Mouse (Mus musculus): ENCODE results near the gene Gm5771.
"Not testable (repeated sequence)": the region's sequence is repeated elsewhere in the genome, so short reads cannot be mapped to it uniquely, and the experiment has no call there.

Gene Gm5771

DNA sequence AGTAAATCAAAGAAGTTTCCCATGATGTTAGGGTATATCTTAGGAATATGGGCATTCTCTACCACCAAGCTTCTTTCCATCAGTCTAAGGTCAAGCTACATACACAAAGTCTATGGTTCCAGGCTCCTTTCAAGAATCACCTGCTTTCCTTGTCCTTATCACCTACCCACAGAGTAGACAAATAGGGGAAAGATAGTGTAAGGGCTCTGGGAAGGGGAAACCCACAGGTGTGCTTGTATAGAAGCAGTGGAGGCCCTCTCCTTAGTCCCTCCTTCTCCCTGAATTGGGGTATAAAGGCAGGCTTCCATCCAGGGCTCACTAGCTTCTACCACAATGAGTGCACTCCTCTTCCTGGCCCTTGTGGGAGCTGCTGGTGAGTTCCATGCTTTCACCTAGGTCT is at the start of gene Gm5771:
Gm5771 (plus strand) TSS at position 301 of the 400 bp plus-strand sequence.
- in situ Hi-C loops (cut with MboI; ENCODE audit: unreplicated experiment in 2 of 2), result not testable (repeated sequence)

DNA sequence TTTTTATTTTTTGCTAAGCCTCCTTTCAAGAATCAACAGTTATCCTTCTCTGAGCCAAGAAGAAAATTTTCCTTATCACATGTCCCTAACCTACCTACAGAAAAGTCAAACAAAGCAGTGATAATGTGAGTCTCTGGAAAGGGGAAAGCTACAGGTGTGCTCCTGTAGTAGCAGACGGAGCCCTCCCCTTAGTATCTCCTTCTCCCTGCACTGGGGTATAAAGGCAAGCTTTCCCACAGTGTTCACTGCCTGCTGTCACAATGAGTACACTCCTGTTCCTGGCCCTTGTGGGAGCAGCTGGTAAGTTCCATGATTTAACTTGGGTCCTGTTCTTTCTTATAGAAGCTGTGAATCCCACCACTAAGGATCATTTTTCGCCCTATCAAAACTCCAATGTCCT is 38.2 kb upstream of the Gm5771 start, which contains the start of gene Try10:
Try10 (plus strand) TSS at position 174 of the 400 bp plus-strand sequence.
- in situ Hi-C loops (cut with MboI; ENCODE audit: unreplicated experiment in 2 of 2), result no loop called here

GRCm38 (mm10) chr6:41373772-41374171 is 18.4 kb upstream of the Gm5771 start:
- in situ Hi-C loops (cut with MboI; ENCODE audit: unreplicated experiment in 2 of 2), result not testable (repeated sequence)

DNA sequence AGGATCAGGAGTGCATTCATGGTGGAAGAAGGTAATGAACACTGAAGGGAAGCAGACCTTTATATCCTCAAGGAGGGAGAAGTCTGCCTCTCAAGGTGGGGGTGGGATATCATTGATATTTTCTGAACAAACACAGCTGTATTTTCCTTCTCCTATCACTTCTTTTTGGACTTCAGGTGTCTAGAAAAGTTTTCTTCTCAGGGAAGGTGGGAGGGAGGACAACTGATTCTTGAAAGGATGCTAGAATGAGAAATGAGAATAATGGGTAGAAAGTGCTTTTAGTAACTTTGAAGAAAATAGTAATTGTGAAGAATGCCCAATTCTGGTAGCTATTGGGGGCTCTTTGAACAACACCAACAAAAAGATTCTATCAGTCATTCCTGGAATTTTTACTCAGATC is 14.6 kb upstream of the Gm5771 start, which contains the start of gene Prss3:
Prss3 (minus strand) TSS at position 101 of the 400 bp plus-strand sequence.
- in situ Hi-C loops (cut with MboI; ENCODE audit: unreplicated experiment in 2 of 2), result not testable (repeated sequence)

- in situ Hi-C loops (cut with MboI; ENCODE audit: unreplicated experiment in 2 of 2), result no loop called here
Observed at GRCm38 (mm10) chr6:41386781-41387180, 5.4 kb upstream of the Gm5771 start.

DNA sequence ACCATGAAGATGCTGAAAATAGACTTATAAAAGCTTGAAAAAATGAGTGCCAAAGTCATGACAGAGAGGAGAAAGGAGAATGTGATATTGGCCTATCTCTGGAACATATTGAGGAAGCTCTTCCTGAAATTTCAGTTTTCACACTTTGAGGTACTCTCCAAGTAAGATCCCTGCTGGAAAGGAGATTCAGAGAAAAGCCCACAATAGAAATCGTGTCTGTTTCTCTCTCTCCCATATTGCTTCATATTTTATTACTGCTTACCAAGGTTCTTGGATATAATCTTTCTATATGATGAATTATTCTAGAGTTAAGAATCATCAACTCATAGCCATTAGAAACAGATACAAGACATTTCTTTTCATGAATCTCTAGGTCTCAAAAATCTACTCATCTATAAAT is 516 bp upstream of the Gm5771 start:
- in situ Hi-C loops (cut with MboI; ENCODE audit: unreplicated experiment in 2 of 2), result not testable (repeated sequence)

- in situ Hi-C loops (cut with MboI; ENCODE audit: unreplicated experiment in 2 of 2), result not testable (repeated sequence)
Observed at GRCm38 (mm10) chr6:41442261-41442660, 50.1 kb downstream of the Gm5771 start.

- in situ Hi-C loops (cut with MboI; ENCODE audit: unreplicated experiment in 2 of 2), result not testable (repeated sequence)
Observed at GRCm38 (mm10) chr6:41446045-41446444, 53.9 kb downstream of the Gm5771 start, which contains the start of gene Gm10334. TSS of gene Gm10334 (minus strand) at chr6:41446145.

Measured in v-Abl transformed pro-B cells (cell line).